Mouse (Mus musculus) kidney, embryonic 16.5 days (tissue): ENCODE data around the gene Pigw. TPM values are rescaled to one million over a fixed set of nuclear protein-coding genes. Genes with fewer than 3 reads are reported as not detected.
"Not testable (repeated sequence)": the region's sequence is repeated elsewhere in the genome, so short reads cannot be mapped to it uniquely, and the experiment has no call there.

Source experiments
- ATAC-seq: fragments of 200-750 bp; cut with Nextera tagmentation; 2 replicates; pipeline ENCODE4 v1.8.0; 2017; ENCODE audit warnings: moderate TSS enrichment; ENCODE audit not compliant: low FRiP score, low TSS enrichment
- H3K27ac ChIP-seq: fragments of 300-500 bp; sonication (generic); 2 replicates; pipeline ENCODE4 v1.5.1; 2014; ENCODE audit warnings: low read length
- H3K27me3 ChIP-seq: fragments of 300-500 bp; sonication (generic); 2 replicates; pipeline ENCODE4 v1.6.1; 2014; ENCODE audit warnings: low read length, control low read depth, mixed read lengths; ENCODE audit not compliant: insufficient read depth
- H3K36me3 ChIP-seq: fragments of 300-500 bp; sonication (generic); 2 replicates; pipeline ENCODE4 v1.6.1; 2014; ENCODE audit warnings: low read length, control low read depth, mixed read lengths; ENCODE audit not compliant: insufficient read depth
- H3K4me1 ChIP-seq: fragments of 300-500 bp; sonication (generic); 2 replicates; pipeline ENCODE4 v1.6.1; 2014; ENCODE audit warnings: low read length, control low read depth, mixed read lengths; ENCODE audit not compliant: insufficient read depth
- H3K4me2 ChIP-seq: fragments of 300-500 bp; sonication (generic); replicated peaks from 2 replicates; pipeline ENCODE4 v1.6.1; 2014; ENCODE audit warnings: low read depth, low read length
- H3K4me3 ChIP-seq: fragments of 300-500 bp; sonication (generic); 2 replicates; pipeline ENCODE4 v1.5.1; 2014; ENCODE audit warnings: mild to moderate bottlenecking, low read length
- H3K9ac ChIP-seq: fragments of 300-500 bp; sonication (generic); replicated peaks from 2 replicates; pipeline ENCODE4 v1.6.1; 2014; ENCODE audit warnings: low read length
- H3K9me3 ChIP-seq: fragments of 300-500 bp; sonication (generic); 2 replicates; pipeline ENCODE4 v1.6.1; 2016; ENCODE audit warnings: low read length, control low read depth
- WGBS: fragments of 180-500 bp; shearing (Covaris S2); extraction: QIAGEN DNeasy Blood & Tissue Kit; methylation state at CpG from one replicate; pipeline ENCODE4 v1.1.7; 2014; 5-methylcytosine and 5-hydroxymethylcytosine counted together
- polyA plus RNA-seq: library from polyadenylated mRNA; unstranded; fragments of >200 nt; fragmentation: Nextera tagmentation; extraction: Ambion mirVana; gene quantifications from 2 replicates; pipeline ENCODE4 v1.2.1, GENCODE M21; 2015

The Pigw gene
- polyA plus RNA-seq, 1 experiment from 2014 or later = 3.8 TPM

DNA sequence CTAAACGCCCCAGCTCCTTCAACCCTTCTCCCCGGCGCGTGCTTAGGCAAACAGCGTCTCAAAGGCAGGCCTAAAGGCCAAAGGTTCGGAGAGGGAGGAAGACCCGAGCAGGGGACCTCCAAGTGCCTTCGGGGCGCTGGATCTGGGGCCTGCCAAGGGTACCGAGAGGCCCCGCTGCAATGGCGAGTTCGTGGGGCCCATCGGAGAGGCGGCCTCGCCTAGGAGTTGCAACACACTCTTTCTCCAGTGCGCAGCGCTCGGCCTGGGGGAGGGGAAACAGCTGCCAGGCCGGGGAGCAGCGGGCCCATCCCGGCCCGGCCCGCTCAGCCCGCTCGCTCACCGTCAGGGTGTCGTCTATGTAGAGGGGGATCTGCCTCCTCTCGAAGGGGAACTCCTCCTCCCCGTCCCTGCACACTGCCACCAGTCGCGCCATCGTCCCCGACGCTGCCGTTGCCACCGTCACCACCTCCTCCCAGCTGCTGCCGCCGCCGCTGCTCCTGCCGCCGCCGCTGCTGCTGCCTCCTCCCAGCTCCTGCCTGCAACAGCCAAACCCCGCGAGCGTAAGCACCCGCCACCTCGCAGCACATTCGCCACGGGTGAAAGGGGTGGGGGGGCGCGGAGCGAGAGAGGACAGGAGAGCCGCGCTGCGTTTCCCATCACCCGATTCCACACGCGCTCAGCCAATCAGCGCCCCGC, 10.4 kb downstream of the Pigw start:
- Histone ChIP-seq H3K27me3 (no peaks in the 10 kb centered on the region), H3K4me1 (peaks cover 30% of the 10 kb centered on the region), H3K36me3 (no peaks in the 10 kb centered on the region), H3K4me3 (peak overlapping the region; percentile 97), H3K9ac (peak overlapping the region; percentile 97), H3K9me3 (no peaks in the 10 kb centered on the region), H3K27ac (peak overlapping the region; percentile 97), H3K4me2 (peak overlapping the region; percentile 83)
- WGBS = under 1% methylated on average over 58 of the region's 61 CpGs
- peak; percentile 77 for ATAC-seq

DNA sequence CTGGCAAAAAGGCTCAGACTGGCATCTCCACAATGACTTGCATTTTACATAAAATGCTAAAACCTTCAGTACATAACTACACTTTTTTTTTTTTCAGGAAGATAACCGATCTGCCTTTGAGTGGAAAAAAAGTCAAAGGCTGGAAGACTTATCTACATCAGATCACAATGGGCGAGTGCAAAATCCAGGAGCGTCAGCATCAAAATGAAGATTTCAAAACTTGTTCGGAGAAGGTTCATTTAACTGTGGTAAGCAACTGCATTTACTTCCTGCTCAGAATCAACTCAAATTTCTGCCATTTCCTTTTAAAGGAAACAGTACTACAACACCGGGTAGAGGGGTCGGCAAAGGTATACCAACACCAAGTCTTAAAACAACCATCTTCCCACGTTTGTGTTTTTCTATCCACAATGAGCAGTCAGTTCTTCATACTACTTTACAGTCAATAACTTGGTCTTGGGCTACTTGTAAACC, 11.3 kb downstream of the Pigw start:
- Histone ChIP-seq H3K36me3 (no peaks in the 10 kb centered on the region), H3K4me1 (peaks cover 30% of the 10 kb centered on the region), H3K27me3 (no peaks in the 10 kb centered on the region), H3K4me3 (peak overlapping the region; percentile 97), H3K9ac (peak overlapping the region; percentile 97), H3K4me2 (peak overlapping the region; percentile 83), H3K27ac (peak overlapping the region; percentile 97), H3K9me3 (no peaks in the 10 kb centered on the region)
- no peak for ATAC-seq
- WGBS = 8% methylated on average over 7 of the region's 7 CpGs

GRCm38 (mm10) chr11:84867586-84867985, 12.5 kb downstream of the Pigw start:
- H3K27me3 ChIP-seq = no peaks in the 10 kb centered on the region
- H3K27ac ChIP-seq = no peak overlapping the region
- H3K9ac ChIP-seq = no peak overlapping the region
- no peaks in the 10 kb centered on the region for H3K36me3 ChIP-seq
- no peaks in the 10 kb centered on the region for H3K9me3 ChIP-seq
- peaks cover 30% of the 10 kb centered on the region for H3K4me1 ChIP-seq
- no peak for ATAC-seq
- peak overlapping the region; percentile 27; the same call in 1 of the 2 replicates for H3K4me2 ChIP-seq
- 76% methylated on average over 2 of the region's 2 CpGs for WGBS
- H3K4me3 ChIP-seq = no peak overlapping the region

DNA sequence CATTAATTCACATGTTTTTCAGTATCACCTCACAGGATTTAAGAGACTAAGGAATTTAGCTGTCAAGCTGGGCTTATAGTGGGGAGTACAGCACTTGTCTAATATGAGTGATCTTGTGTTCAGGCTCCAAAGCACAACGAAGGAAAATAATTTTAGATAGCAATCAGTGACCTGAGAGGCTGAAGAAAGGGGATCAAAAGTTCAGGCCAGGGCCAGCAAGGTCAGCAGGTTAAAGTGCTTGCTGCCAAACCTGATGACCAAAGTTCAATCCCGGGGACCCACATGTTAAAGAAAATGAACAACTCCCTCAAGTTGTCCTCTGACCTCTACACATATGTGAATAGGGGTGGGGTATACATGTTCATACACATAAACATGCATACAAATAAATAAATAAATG, 14.8 kb downstream of the Pigw start:
- H3K27me3 ChIP-seq = no peaks in the 10 kb centered on the region
- no peak overlapping the region for H3K9ac ChIP-seq
- no peaks in the 10 kb centered on the region for H3K9me3 ChIP-seq
- H3K4me2 ChIP-seq = no peak overlapping the region
- no peak overlapping the region for H3K27ac ChIP-seq
- H3K4me3 ChIP-seq = no peak overlapping the region
- ATAC-seq = no peak
- peaks cover 6% of the 10 kb centered on the region; the same call in 1 of the 2 replicates for H3K36me3 ChIP-seq
- peaks cover 27% of the 10 kb centered on the region for H3K4me1 ChIP-seq
- WGBS = 51% methylated on average over 2 of the region's 2 CpGs

DNA sequence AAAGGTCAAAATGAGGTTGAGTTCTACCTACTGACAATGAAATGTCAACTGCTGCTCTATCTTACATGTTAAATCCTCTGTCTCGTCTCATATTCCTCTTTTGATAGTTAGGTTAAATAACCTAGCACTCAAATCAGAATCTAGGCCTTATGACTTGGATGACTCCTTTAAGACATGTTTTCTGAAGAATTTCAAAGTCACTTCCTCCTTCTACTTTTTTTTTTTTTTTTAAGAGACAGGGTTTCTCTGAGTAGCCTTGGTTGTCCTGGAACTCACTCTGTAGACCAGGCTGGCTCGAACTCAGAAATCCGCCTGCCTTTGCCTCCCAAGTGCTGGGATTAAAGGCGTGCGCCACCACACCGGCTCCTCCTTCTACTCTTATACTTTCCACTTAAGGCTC, 24.8 kb downstream of the Pigw start:
- H3K9me3 ChIP-seq = no peaks in the 10 kb centered on the region
- peaks cover 39% of the 10 kb centered on the region; the same call in 1 of the 2 replicates for H3K36me3 ChIP-seq
- no peak for ATAC-seq
- 95% methylated on average over 6 of the region's 6 CpGs for WGBS
- H3K9ac ChIP-seq = no peak overlapping the region
- H3K27me3 ChIP-seq = no peaks in the 10 kb centered on the region
- no peak overlapping the region for H3K4me2 ChIP-seq
- no peaks in the 10 kb centered on the region for H3K4me1 ChIP-seq
- H3K4me3 ChIP-seq = no peak overlapping the region
- no peak overlapping the region for H3K27ac ChIP-seq

DNA sequence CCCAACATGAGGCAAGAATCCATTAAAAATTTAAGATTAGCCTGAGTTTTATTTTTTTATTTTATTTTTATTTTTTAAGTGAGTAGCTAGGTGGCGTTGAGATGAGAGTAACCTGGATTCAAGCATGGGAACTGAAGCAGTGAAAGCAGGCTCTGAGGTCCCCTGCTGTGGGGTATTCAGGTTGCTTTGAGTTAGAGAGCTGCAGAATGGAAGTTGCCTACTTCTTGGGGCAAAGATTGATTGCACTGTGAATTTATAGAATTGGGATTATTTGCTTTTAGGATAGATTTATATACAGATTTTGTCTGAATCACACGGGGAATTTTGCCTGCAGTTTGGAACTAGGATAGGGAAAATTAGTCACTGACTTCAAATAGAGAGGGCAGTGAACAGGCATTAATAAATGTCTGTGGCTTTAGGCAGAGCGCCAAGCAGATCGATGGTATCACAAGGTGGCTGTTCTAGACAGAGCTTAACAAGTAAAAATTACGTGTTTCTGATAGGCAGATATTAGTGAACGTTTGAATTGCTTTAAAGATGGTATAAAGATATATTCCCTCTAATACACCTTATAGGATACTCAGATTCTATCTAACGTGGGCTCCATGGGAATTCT, 32.5 kb downstream of the Pigw start:
- Histone ChIP-seq H3K27me3 (no peaks in the 10 kb centered on the region), H3K27ac (no peak overlapping the region), H3K4me2 (no peak overlapping the region), H3K9ac (no peak overlapping the region), H3K4me3 (no peak overlapping the region), H3K36me3 (peaks cover 54% of the 10 kb centered on the region), H3K4me1 (no peaks in the 10 kb centered on the region), H3K9me3 (no peaks in the 10 kb centered on the region)
- 83% methylated on average over 7 of the region's 7 CpGs for WGBS
- ATAC-seq = no peak

GRCm38 (mm10) chr11:84846741-84847474, 33.2 kb downstream of the Pigw start:
- H3K27ac ChIP-seq = no peak overlapping the region
- 96% methylated on average over 15 of the region's 15 CpGs for WGBS
- peaks cover 52% of the 10 kb centered on the region for H3K36me3 ChIP-seq

DNA sequence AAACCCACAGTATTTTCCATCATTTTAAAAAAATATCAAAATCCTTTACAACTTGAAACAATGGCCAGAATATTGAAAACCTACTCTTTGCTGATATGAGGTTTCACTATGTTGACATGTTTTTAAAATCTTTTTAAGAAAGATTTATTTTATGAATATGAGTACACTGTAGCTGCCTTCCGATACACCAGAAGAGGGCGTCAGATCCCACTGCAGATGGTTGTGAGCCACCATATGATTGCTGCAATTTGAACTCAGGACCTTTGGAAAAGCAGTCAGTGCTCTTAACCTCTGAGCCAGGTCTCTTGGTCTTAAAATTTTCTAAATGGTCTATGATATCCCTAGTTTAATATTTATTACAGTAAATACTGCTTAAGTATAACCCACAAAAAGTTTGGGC, 40.8 kb downstream of the Pigw start:
- 93% methylated on average over 2 of the region's 2 CpGs for WGBS
- peaks cover 40% of the 10 kb centered on the region for H3K36me3 ChIP-seq
- ATAC-seq = no peak

More at GRCm38 (mm10) chr11:84846741-84847474, 33.2 kb downstream of the Pigw start:
- H3K4me1 ChIP-seq = no peaks in the 10 kb centered on the region
- no peak overlapping the region for H3K9ac ChIP-seq
- H3K27me3 ChIP-seq = no peaks in the 10 kb centered on the region
- H3K4me2 ChIP-seq = no peak overlapping the region
- H3K4me3 ChIP-seq = no peak overlapping the region
- ATAC-seq = no peak
- no peaks in the 10 kb centered on the region for H3K9me3 ChIP-seq

DNA sequence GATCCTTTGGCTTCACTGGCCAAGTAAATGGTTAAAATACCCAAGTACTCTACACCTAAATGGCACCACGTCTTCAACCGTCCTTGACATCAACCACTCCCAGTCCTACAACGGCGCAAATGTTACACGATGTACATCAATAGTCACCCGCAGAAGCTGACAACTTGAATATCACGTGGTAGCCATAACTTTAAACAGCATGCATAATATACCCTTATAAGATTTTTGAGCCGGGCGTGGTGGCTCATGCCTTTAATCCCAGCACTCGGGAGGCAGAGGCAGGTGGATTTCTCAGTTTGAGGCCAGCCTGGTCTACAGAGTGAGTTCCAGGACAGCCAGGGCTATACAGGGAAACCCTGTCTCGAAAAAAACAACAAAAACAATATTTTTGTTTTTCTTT, 50.6 kb downstream of the Pigw start:
- 0 out of 2 replicates have a peak, but pooled peaks have one; percentile 7 for ATAC-seq
- H3K4me2 ChIP-seq = peak overlapping the region; percentile 90
- H3K9ac ChIP-seq = peak overlapping the region; percentile 85; the same call in 1 of the 2 replicates

More for the DNA sequence above, 40.8 kb downstream of the Pigw start:
- H3K27me3 ChIP-seq = no peaks in the 10 kb centered on the region
- H3K9me3 ChIP-seq = no peaks in the 10 kb centered on the region
- no peak overlapping the region for H3K9ac ChIP-seq
- H3K4me3 ChIP-seq = no peak overlapping the region
- H3K4me2 ChIP-seq = no peak overlapping the region
- no peak overlapping the region for H3K27ac ChIP-seq
- H3K4me1 ChIP-seq = no peaks in the 10 kb centered on the region

More for the DNA sequence above, 50.6 kb downstream of the Pigw start:
- Histone ChIP-seq H3K4me1 (peaks cover 15% of the 10 kb centered on the region), H3K27ac (peak overlapping the region; percentile 54), H3K36me3 (peaks cover 30% of the 10 kb centered on the region), H3K4me3 (peak overlapping the region; percentile 84)
- H3K27me3 ChIP-seq, H3K9me3 ChIP-seq: not testable (repeated sequence)
- 74% methylated on average over 11 of the region's 11 CpGs for WGBS
